Mouse (Mus musculus) macrophage (primary cell): ENCODE data around the gene Rtbdn. TPM values are rescaled to one million over a fixed set of nuclear protein-coding genes. Genes with fewer than 3 reads are reported as not detected.
A peak's percentile ranks its signal among the peaks of the same experiment; 100 is the strongest.

Experiments used
- H3K27ac ChIP-seq: fragments of 350-480 bp; formaldehyde crosslinking; 2 replicates; pipeline ENCODE4 v1.9.0; 2021
- H3K36me3 ChIP-seq: fragments of 350-480 bp; formaldehyde crosslinking; 2 replicates; pipeline ENCODE4 v1.9.0; 2021; ENCODE audit errors: inconsistent target
- H3K4me3 ChIP-seq: fragments of 350-480 bp; formaldehyde crosslinking; 2 replicates; pipeline ENCODE4 v1.9.0; 2021; ENCODE audit errors: inconsistent target
- H3K79me2 ChIP-seq: fragments of 350-480 bp; formaldehyde crosslinking; 2 replicates; pipeline ENCODE4 v1.9.0; 2021; ENCODE audit errors: inconsistent target
- WGBS: methylation state at CpG from one replicate; pipeline ENCODE4 v1.1.7; 2026; ENCODE audit warnings: inconsistent platforms; ENCODE audit not compliant: missing documents; 5-methylcytosine and 5-hydroxymethylcytosine counted together
- polyA plus RNA-seq: library from polyadenylated mRNA; stranded (reverse); fragments of 250-400 nt; gene quantifications from 3 replicates; pipeline ENCODE4 v1.2.4, GENCODE M21; 2018; ENCODE audit warnings: inconsistent platforms

Rtbdn gene
- polyA plus RNA-seq, 1 experiment from 2014 or later, result not detected

DNA sequence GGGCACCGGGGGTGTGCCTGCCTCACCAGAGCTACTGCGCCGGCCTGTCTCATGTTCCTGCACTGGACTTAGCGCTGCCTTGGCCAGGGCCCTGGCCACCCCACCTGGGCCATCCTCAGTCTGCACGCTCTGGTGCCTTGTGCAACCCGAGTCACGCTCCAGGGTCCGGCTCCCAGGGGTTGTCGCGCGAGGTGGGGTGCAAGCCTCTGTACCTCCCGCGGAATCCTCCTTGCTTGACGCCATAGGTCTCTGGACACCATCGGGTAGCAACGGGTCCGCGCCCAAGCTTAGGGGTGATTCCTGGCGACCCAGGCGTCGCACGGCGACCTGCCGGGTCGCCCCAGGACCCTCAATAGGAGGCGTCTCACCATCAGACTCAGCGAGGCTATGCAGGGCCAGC lies 34.4 kb upstream of the Rtbdn start:
- Histone ChIP-seq H3K36me3 (peaks cover 8% of the 10 kb centered on the region; the same call in 1 of the 2 replicates), H3K79me2 (peaks cover 23% of the 10 kb centered on the region), H3K4me3 (no peak overlapping the region), H3K27ac (no peak overlapping the region)
- WGBS, result 76% methylated on average over 22 of the region's 27 CpGs

DNA sequence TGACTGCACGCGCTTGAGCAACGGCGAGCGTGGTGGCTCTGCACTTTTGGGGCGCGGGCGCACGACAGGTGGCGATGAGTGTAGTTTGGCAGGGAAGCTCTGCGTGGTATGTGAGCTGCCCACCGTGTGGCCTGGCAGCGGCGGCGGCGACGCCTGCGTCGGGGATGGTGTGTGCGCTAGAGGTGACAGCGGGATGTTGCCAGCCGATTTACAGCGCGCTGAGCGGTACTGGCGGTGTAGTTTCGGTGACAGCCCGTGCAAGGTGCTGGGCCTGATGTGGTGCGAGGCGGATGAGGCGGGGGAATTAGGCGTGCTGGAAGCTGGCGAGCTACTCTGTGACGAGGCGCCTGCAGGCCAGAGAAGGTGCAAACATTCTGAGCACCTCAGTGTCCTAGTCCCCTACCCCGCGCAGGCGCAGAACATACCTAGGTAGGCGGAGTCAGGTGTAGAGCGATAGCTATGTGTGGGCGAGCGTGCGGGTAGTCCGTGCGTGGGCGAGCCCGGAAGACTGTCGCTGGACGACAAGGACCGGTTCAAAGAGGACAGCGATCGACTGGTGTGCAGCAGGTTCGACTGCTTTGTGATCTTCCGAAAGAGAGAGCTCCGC lies 33.8 kb upstream of the Rtbdn start:
- peak overlapping the region; percentile 36; the same call in 1 of the 2 replicates for H3K27ac ChIP-seq
- peaks cover 23% of the 10 kb centered on the region for H3K79me2 ChIP-seq
- peaks cover 8% of the 10 kb centered on the region; the same call in 1 of the 2 replicates for H3K36me3 ChIP-seq
- WGBS, result 7% methylated on average over 55 of the region's 55 CpGs
- H3K4me3 ChIP-seq, result peak overlapping the region; percentile 18; the same call in 1 of the 2 replicates

DNA sequence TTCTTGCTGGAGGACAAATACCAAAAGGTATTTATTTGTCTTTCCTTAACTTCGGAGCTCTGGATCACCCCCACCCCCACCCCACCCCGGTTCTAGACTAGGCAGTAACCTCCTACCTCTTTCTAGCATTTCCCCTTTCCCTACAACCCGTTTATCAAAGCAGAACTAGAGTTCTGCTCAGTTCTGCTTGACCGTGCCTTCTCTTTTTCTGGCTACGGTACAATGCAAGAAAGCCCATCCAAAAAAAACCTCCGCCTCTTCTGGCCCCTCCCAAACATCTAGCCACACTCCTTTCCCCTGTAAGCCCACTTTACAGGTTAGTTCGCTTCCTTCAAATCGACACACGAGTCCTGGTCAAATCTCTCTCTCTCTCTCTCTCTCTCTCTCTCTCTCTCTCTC lies 33.3 kb upstream of the Rtbdn start:
- Histone ChIP-seq H3K79me2 (peaks cover 23% of the 10 kb centered on the region), H3K27ac (peak overlapping the region; percentile 36; the same call in 1 of the 2 replicates), H3K4me3 (peak overlapping the region; percentile 18; the same call in 1 of the 2 replicates), H3K36me3 (peaks cover 8% of the 10 kb centered on the region; the same call in 1 of the 2 replicates)
- 0% methylated on average over 6 of the region's 9 CpGs for WGBS

DNA sequence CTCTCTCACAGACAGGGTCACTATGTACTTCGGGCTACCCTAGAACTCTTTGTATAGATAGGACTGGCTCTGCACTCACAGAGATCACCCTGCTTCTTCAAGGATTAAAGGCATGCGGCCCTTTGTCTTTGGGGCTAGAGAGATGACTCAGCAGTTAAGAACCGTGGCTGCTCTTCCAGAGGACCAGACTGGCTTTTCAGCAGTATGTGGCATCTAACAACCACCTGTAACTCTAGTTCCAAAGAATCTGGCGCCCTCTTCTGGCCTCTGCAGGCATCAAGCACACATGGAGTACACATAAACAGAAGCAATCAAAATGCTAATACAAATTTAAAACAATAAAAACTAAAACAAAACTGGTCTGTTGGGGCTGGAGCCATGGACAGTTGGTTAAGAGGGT lies 32.8 kb upstream of the Rtbdn start:
- Histone ChIP-seq H3K36me3 (peaks cover 8% of the 10 kb centered on the region; the same call in 1 of the 2 replicates), H3K27ac (no peak overlapping the region), H3K4me3 (no peak overlapping the region), H3K79me2 (peaks cover 19% of the 10 kb centered on the region)
- WGBS, result 43% methylated on average over 4 of the region's 4 CpGs

DNA sequence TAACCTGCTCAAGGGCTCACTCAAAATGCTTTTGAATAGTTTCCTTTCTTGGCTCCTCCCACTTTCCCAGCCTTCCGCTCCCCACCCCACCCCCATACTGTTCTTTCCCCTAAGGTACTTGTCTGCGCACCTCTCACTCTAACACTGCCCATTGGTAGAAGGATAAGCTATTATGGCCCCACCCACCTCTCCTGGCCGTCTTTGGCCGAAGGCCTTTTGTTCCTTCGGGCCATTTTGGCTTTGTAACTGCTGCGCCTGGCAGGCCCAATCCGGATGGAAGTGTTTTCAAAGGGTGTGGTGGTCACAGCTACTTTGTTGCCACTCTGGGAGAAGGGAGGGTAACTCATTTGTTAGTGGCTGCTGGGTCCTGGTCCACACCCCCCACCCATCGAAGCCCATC lies 31.5 kb upstream of the Rtbdn start:
- Histone ChIP-seq H3K79me2 (peaks cover 6% of the 10 kb centered on the region), H3K4me3 (no peak overlapping the region), H3K27ac (no peak overlapping the region), H3K36me3 (peaks cover 6% of the 10 kb centered on the region; the same call in 1 of the 2 replicates)
- WGBS, result 93% methylated on average over 8 of the region's 8 CpGs

DNA sequence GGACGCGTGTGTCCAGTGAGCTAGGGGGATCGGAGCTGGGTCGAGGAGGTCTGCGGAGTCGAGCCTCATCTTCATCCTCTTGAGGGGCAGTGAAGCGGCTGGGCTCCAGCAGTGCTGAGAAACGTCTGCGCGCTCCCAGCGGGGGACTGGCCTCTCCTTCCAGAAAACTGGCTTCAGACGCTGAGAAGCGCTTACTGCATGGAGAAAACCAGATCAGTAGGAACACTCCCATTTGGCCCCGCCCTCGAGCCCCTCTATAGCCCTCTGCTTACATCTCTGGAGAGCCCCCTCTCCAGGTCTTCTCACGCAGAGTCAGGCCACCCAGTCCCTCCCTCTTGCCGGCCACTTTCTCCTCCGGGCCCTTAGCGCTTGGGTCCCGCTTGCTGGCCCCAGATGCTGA lies 29.0 kb upstream of the Rtbdn start:
- H3K79me2 ChIP-seq, result no peaks in the 10 kb centered on the region
- 72% methylated on average over 19 of the region's 20 CpGs for WGBS
- H3K4me3 ChIP-seq, result no peak overlapping the region
- H3K27ac ChIP-seq, result no peak overlapping the region
- no peaks in the 10 kb centered on the region for H3K36me3 ChIP-seq

DNA sequence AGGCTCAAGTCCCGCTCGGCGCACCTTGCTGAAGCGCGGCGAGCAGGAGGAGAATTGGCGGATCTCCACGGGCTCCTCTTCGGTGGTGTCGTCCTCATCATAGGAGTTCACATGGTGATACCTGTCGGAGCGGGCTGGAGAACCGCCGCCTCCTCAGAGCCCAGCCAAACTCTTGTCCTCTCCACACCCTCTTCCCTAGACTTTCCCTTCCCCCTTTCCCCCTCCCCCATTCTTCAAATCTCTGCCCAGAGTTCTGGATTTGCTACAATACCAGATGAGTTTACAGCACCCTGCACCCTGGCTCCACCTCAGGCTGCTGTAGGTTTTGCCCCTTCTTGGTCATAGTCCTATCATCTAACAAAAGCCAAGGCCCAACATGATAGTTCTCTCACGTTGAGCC lies 28.1 kb upstream of the Rtbdn start:
- Histone ChIP-seq H3K36me3 (no peaks in the 10 kb centered on the region), H3K4me3 (no peak overlapping the region), H3K79me2 (no peaks in the 10 kb centered on the region), H3K27ac (no peak overlapping the region)
- 89% methylated on average over 11 of the region's 15 CpGs for WGBS

DNA sequence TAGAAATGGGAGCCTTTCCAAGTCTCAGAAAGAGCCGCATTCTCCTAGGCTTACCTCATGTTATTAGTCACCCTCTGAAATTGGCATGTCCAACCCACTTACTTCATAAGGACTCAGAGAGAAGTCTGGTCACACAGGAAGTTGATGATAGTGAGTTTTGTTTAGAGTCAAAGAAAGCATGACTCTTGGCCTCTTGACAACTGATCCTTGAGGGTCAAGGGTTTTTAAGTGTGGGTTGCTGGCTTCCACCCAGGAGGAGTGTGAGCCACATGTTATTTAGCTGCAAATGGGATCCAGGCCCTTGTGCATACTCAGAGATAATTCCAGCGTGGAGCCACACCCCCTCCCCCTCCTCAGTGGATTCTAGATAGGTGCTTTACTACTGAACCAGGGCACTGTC lies 25.2 kb upstream of the Rtbdn start:
- no peaks in the 10 kb centered on the region for H3K79me2 ChIP-seq
- H3K36me3 ChIP-seq, result no peaks in the 10 kb centered on the region
- H3K4me3 ChIP-seq, result no peak overlapping the region
- H3K27ac ChIP-seq, result no peak overlapping the region
- 63% methylated on average over 2 of the region's 2 CpGs for WGBS

DNA sequence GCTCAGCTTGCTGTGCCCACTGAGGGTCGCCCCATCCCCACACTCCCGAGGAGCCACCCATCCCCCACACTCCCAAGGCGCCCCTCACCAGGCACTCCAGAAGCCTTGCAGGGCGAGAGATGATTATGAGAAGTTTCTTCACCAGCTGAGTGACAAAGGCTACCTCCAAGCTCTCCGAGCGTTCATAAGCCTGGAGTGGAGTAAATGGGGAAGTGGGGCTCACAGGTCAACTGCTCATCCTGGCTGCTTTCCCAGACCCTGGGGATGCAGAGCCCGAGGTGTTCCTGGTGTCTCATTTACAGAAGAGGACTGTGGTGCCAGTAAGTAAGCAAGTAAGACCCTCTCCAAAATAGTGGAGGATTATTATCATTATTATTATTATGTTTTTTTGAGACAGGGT lies 21.2 kb upstream of the Rtbdn start:
- Histone ChIP-seq H3K79me2 (no peaks in the 10 kb centered on the region), H3K36me3 (no peaks in the 10 kb centered on the region), H3K4me3 (no peak overlapping the region), H3K27ac (no peak overlapping the region)
- WGBS, result 21% methylated on average over 7 of the region's 7 CpGs

DNA sequence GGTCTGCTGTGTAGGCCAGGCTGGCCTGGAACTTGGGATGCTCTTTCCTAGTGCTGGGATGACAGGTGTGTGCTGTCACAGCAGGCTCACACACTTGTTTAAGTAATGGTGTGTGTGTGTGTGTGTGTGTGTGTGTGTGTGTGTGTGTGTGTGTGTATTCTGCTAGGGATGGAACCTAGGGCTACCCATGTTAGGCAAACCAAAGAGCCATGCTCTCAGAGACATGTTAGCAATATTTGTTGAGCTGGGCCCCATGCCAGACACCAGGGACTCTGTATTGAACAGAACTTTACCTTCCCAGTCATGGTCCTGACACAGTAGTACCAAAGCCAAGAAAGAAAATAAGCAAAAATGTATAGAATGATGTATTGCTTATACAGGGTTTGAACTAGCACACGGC lies 19.3 kb upstream of the Rtbdn start:
- H3K4me3 ChIP-seq, result no peak overlapping the region
- no peak overlapping the region for H3K27ac ChIP-seq
- 79% methylated on average over 1 of the region's 1 CpGs for WGBS
- no peaks in the 10 kb centered on the region for H3K79me2 ChIP-seq
- no peaks in the 10 kb centered on the region for H3K36me3 ChIP-seq

DNA sequence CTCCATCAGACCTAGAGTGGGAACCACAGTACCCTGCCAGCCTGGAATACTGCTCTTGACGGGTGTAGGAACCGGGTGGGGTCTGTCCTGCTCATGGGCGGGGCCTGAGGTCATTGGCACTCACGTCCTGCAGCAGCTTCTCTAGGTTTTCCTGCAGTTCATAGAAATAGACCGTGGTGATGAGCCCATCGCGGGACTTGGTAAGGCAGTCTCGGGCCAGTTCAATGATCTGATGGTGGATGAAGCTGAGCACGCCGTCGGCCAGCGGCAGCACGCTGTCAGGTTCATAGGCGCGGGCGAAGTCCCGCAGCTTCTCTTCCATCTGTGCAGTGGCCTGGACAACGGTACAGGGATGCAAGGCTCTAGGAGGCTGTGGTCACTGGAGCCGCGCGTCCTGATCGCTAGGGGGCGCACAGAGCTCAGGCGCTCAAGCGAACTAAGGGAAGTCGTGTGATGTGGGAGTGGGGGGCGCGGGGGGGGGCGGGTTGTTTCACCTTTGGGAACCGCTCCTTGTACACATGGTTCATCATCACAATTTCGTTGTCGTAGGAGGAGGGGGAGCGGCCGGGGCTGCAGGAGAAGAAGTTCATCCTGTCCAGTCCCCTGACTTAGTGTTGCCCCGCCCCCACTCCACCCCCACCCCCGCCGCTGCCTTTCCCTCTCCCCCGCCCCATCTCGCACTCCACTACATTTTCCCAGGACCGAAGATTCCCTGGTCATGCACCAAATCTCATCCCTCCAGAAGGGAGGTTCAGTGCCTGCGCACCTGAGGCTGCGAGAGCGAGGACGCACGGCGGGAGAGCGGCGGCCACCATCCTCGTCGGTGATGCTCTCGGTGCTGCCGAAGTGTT lies 18.1 kb upstream of the Rtbdn start:
- Histone ChIP-seq H3K79me2 (no peaks in the 10 kb centered on the region), H3K4me3 (no peak overlapping the region), H3K36me3 (no peaks in the 10 kb centered on the region), H3K27ac (no peak overlapping the region)
- 11% methylated on average over 46 of the region's 52 CpGs for WGBS

DNA sequence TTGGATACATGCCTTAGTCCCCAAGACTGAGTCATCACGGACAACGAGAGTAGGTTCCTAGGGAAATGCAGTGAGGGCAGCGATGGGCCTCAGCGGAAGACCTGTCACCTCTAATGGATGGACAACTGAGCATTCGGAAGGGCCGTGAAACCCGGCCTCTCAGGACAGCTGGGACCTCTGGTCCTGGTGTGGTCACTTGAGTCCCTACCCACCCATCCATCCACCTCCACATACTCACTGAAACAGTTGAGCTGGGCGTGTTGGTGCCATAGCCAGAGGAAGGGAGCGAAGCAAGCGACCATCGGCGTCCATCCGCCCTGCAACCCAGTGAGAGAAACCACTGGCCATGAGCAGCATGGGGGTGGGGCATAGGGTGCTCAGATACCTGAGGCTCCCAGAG lies 16.2 kb upstream of the Rtbdn start:
- Histone ChIP-seq H3K79me2 (no peaks in the 10 kb centered on the region), H3K4me3 (no peak overlapping the region), H3K36me3 (no peaks in the 10 kb centered on the region), H3K27ac (no peak overlapping the region)
- 84% methylated on average over 13 of the region's 13 CpGs for WGBS

DNA sequence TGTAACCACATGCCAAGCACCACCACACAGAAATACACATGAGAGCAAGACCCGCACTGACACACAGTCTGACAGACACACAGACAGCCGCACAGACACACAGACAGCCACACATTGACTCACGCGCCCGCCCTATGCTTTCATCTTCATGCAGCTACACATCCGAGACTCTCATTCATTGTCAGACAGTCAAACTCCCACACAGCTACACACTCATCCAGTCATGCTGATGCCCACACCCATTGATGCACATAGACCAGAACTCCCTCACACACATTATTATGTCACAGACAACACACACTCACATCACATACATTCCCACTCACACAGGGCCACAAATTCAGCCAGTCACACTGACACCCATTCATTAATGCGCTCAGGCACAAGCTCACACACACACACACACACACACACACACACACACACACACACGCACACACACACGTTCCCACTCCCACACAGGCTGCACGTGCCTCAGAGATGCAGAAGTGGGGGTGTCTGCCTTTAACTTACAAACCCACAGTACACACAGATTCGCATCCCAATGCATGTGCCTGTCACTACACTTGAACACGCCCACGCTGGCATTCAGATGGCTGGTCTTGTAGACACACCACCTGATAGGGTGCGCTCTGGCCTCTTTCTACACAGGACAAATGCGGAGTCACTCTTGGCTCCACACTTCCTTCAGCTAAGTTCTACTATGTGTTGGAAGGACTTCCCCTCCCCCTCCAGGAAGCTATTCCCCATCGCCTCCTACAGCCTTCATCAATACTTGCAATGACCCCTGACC lies 12.8 kb upstream of the Rtbdn start:
- no peak overlapping the region for H3K4me3 ChIP-seq
- H3K27ac ChIP-seq, result no peak overlapping the region
- H3K79me2 ChIP-seq, result no peaks in the 10 kb centered on the region
- H3K36me3 ChIP-seq, result no peaks in the 10 kb centered on the region
- WGBS, result 80% methylated on average over 13 of the region's 16 CpGs

DNA sequence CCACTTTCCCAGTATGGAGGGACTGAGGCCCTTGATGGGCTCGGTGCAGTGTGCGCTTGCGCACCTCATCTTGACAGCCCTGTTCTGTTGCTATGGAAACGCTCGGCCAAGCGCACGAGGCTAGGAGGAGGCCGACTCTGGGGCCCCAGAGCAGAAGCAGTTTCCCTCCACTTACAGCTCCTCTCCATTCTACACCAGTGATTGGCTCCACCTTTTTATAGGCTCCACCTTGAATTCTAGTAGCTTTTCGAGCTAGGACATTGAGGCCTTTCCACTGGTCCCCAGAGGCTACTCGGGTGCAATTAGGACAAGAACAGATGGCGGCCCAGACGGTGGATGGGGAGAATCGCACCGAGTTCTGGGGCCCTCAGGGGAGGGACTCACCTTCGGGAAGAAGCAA lies 11.9 kb upstream of the Rtbdn start:
- Histone ChIP-seq H3K27ac (no peak overlapping the region), H3K79me2 (no peaks in the 10 kb centered on the region), H3K4me3 (no peak overlapping the region), H3K36me3 (no peaks in the 10 kb centered on the region)
- 5% methylated on average over 15 of the region's 15 CpGs for WGBS

DNA sequence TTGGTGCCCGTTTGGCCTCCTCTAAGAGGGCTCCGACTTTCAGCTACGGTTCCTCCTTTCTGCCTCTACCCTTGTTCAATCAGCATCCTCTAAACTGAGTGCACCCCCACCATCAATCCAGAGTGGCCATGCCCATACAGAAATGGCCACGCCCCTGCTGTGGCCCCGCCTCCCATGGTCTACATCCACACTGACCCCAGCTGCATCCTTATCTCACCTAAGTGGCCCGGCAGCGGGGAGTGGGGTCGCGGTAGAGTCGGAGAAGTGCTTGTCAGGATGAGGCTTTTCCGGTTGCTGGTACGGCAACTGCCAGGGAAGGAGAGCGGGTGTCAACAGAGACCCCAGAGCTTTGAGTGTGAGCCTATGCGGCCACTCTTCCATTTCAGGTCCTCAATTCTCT lies 11.3 kb upstream of the Rtbdn start:
- H3K4me3 ChIP-seq, result no peak overlapping the region

More for the DNA sequence above, 11.3 kb upstream of the Rtbdn start:
- H3K79me2 ChIP-seq, result no peaks in the 10 kb centered on the region
- WGBS, result 3% methylated on average over 12 of the region's 14 CpGs
- no peak overlapping the region for H3K27ac ChIP-seq
- H3K36me3 ChIP-seq, result no peaks in the 10 kb centered on the region
